Mouse (Mus musculus) limb, embryonic 14.5 days (tissue): Measurements from ENCODE around the gene Sprr2a1. TPM values are rescaled to one million over a fixed set of nuclear protein-coding genes. Genes with fewer than 3 reads are reported as not detected.
"Not testable (repeated sequence)": the region's sequence is repeated elsewhere in the genome, so short reads cannot be mapped to it uniquely, and the experiment has no call there.

Source experiments
- ATAC-seq: fragments of 200-750 bp; cut with Nextera tagmentation; 2 replicates; pipeline ENCODE4 v1.8.0; 2017; ENCODE audit warnings: low read depth, moderate number of reproducible peaks, moderate TSS enrichment; ENCODE audit not compliant: low FRiP score
- DNase-seq: peaks from one replicate; pipeline ENCODE4 v3.0.0-alpha.2; 2015; ENCODE audit warnings: low spot score
- H3K27ac ChIP-seq: fragments of 300-500 bp; sonication (generic); replicated peaks from 2 replicates; pipeline ENCODE4 v1.5.1; 2014; ENCODE audit warnings: low read depth, mild to moderate bottlenecking, low read length, moderate library complexity, mixed read lengths
- H3K27me3 ChIP-seq: fragments of 300-500 bp; sonication (generic); 2 replicates; pipeline ENCODE4 v1.6.1; 2014; ENCODE audit warnings: low read length, mixed read lengths; ENCODE audit not compliant: control insufficient read depth, insufficient read depth
- H3K36me3 ChIP-seq: fragments of 300-500 bp; sonication (generic); 2 replicates; pipeline ENCODE4 v1.6.1; 2014; ENCODE audit warnings: mild to moderate bottlenecking, low read length, moderate library complexity, mixed read lengths; ENCODE audit not compliant: control insufficient read depth, insufficient read depth
- H3K4me1 ChIP-seq: fragments of 300-500 bp; sonication (generic); 2 replicates; pipeline ENCODE4 v1.6.1; 2014; ENCODE audit warnings: antibody characterized with exemption, low read length, mixed read lengths; ENCODE audit not compliant: control insufficient read depth, insufficient read depth
- H3K4me2 ChIP-seq: fragments of 300-500 bp; sonication (generic); replicated peaks from 2 replicates; pipeline ENCODE4 v1.6.1; 2014; ENCODE audit warnings: low read depth, mild to moderate bottlenecking, low read length, moderate library complexity; ENCODE audit not compliant: severe bottlenecking
- H3K4me3 ChIP-seq: fragments of 300-500 bp; sonication (generic); replicated peaks from 2 replicates; pipeline ENCODE4 v1.5.1; 2014; ENCODE audit warnings: low read length
- H3K9ac ChIP-seq: fragments of 300-500 bp; sonication (generic); 2 replicates; pipeline ENCODE4 v1.6.1; 2014; ENCODE audit warnings: mild to moderate bottlenecking, low read depth, low read length, moderate library complexity; ENCODE audit not compliant: severe bottlenecking
- H3K9me3 ChIP-seq: fragments of 300-500 bp; sonication (generic); 2 replicates; pipeline ENCODE4 v1.6.1; 2016; ENCODE audit warnings: low read length; ENCODE audit not compliant: control insufficient read depth
- WGBS: fragments of 180-500 bp; shearing (Covaris S2); extraction: QIAGEN DNeasy Blood & Tissue Kit; methylation state at CpG from one replicate; pipeline ENCODE4 v1.1.7; 2014; 5-methylcytosine and 5-hydroxymethylcytosine counted together
- polyA plus RNA-seq, 2 experiments: library from polyadenylated mRNA; depleted of rRNA in 1 of 2; stranded (reverse) in 1 of 2; unstranded in 1 of 2; fragments of >200 nt; fragmentation: Nextera tagmentation in 1 of 2; extraction: Ambion mirVana in 1 of 2; gene quantifications; 2 replicates each; pipeline versions ENCODE4 v1.2.1 to v1.2.3; 2012 to 2014

The Sprr2a1 gene
- polyA plus RNA-seq, 2 experiments = 0.19 to 0.45 TPM

GRCm38 (mm10) chr3:92250450-92250849 lies 34.9 kb downstream of the Sprr2a1 start:
- H3K9me3 ChIP-seq, H3K4me3 ChIP-seq, DNase-seq, H3K36me3 ChIP-seq, ATAC-seq, H3K4me1 ChIP-seq, H3K4me2 ChIP-seq, H3K9ac ChIP-seq, H3K27me3 ChIP-seq, H3K27ac ChIP-seq: not testable (repeated sequence)
- 80% methylated on average over 1 of the region's 2 CpGs for WGBS

- not testable (repeated sequence) for H3K4me1 ChIP-seq, H3K4me2 ChIP-seq, H3K4me3 ChIP-seq, H3K36me3 ChIP-seq, H3K9ac ChIP-seq, ATAC-seq, H3K9me3 ChIP-seq, H3K27me3 ChIP-seq, H3K27ac ChIP-seq, DNase-seq
- WGBS = no CpG with 5 or more reads among the region's 8 CpGs
These were observed 38.3 kb downstream of the Sprr2a1 start for GRCm38 (mm10) chr3:92253860-92254259.

GRCm38 (mm10) chr3:92258526-92258925 lies 42.9 kb downstream of the Sprr2a1 start:
- not testable (repeated sequence) for H3K4me3 ChIP-seq, H3K27ac ChIP-seq, DNase-seq, H3K36me3 ChIP-seq, H3K4me2 ChIP-seq, H3K27me3 ChIP-seq, H3K9ac ChIP-seq, ATAC-seq, H3K9me3 ChIP-seq, H3K4me1 ChIP-seq

- WGBS = no CpG with 5 or more reads among the region's 2 CpGs
- H3K36me3 ChIP-seq, H3K9me3 ChIP-seq, H3K4me2 ChIP-seq, H3K27ac ChIP-seq, DNase-seq, ATAC-seq, H3K4me1 ChIP-seq, H3K4me3 ChIP-seq, H3K9ac ChIP-seq, H3K27me3 ChIP-seq: not testable (repeated sequence)
These were observed 47.9 kb downstream of the Sprr2a1 start for GRCm38 (mm10) chr3:92263462-92263861.

Other genes starting within 250 kb of the Sprr2a1 start
- 1.0 and 1.3 TPM in 2 replicates for gene Pglyrp3, start 201.2 kb upstream of the Sprr2a1 start, polyA plus RNA-seq (2012; rRNA removed)
- gene Pglyrp3, start 201.2 kb upstream of the Sprr2a1 start, polyA plus RNA-seq (2014; fragmentation: Nextera tagmentation; extraction: Ambion mirVana) = 2.1 and 2.2 TPM in 2 replicates
- 9.0 and 9.7 TPM in 2 replicates for gene Lor, start 132.7 kb upstream of the Sprr2a1 start, polyA plus RNA-seq (2012; rRNA removed)
- gene Lor, start 132.7 kb upstream of the Sprr2a1 start, polyA plus RNA-seq (2014; fragmentation: Nextera tagmentation; extraction: Ambion mirVana) = 10.3 and 14.0 TPM in 2 replicates
- 0.09 and 0.29 TPM in 2 replicates for gene Prr9, start 91.9 kb upstream of the Sprr2a1 start, polyA plus RNA-seq (2012; rRNA removed)
- gene Prr9, start 91.9 kb upstream of the Sprr2a1 start, polyA plus RNA-seq (2014; fragmentation: Nextera tagmentation; extraction: Ambion mirVana) = 3.0 and 6.2 TPM in 2 replicates
- not detected in 2 replicates for gene Lelp1, start 73.1 kb upstream of the Sprr2a1 start, polyA plus RNA-seq (2012; rRNA removed)
- gene Lelp1, start 73.1 kb upstream of the Sprr2a1 start, polyA plus RNA-seq (2014; fragmentation: Nextera tagmentation; extraction: Ambion mirVana) = not detected in 2 replicates
- gene Sprr2a2, start 121 bp downstream of the Sprr2a1 start, polyA plus RNA-seq (2012; rRNA removed) = 10.2 and 21.5 TPM in 2 replicates
- 9.4 and 9.7 TPM in 2 replicates for gene Sprr2a2, start 121 bp downstream of the Sprr2a1 start, polyA plus RNA-seq (2014; fragmentation: Nextera tagmentation; extraction: Ambion mirVana)
- 0.63 TPM in 2 replicates for gene Sprr2a3, start 69.6 kb downstream of the Sprr2a1 start, polyA plus RNA-seq (2012; rRNA removed)
- 0.44 and 0.52 TPM in 2 replicates for gene Sprr2a3, start 69.6 kb downstream of the Sprr2a1 start, polyA plus RNA-seq (2014; fragmentation: Nextera tagmentation; extraction: Ambion mirVana)
- not detected in 2 replicates for gene Sprr2b, start 100.8 kb downstream of the Sprr2a1 start, polyA plus RNA-seq (2012; rRNA removed)
- not detected in 2 replicates for gene Sprr2b, start 100.8 kb downstream of the Sprr2a1 start, polyA plus RNA-seq (2014; fragmentation: Nextera tagmentation; extraction: Ambion mirVana)
- gene Sprr2d, start 123.3 kb downstream of the Sprr2a1 start, polyA plus RNA-seq (2012; rRNA removed) = not detected in 2 replicates
- gene Sprr2d, start 123.3 kb downstream of the Sprr2a1 start, polyA plus RNA-seq (2014; fragmentation: Nextera tagmentation; extraction: Ambion mirVana) = not detected in 2 replicates
- not detected in 2 replicates for gene Sprr2e, start 136.3 kb downstream of the Sprr2a1 start, polyA plus RNA-seq (2012; rRNA removed)
- gene Sprr2e, start 136.3 kb downstream of the Sprr2a1 start, polyA plus RNA-seq (2014; fragmentation: Nextera tagmentation; extraction: Ambion mirVana) = not detected in 2 replicates
- gene Sprr2f, start 149.4 kb downstream of the Sprr2a1 start, polyA plus RNA-seq (2012; rRNA removed) = 0.27 and 0.43 TPM in 2 replicates
- not detected in 2 replicates for gene Sprr2f, start 149.4 kb downstream of the Sprr2a1 start, polyA plus RNA-seq (2014; fragmentation: Nextera tagmentation; extraction: Ambion mirVana)
- 0.09 TPM in 1 of 2 replicates, not detected in the other for gene Sprr2h, start 169.9 kb downstream of the Sprr2a1 start, polyA plus RNA-seq (2012; rRNA removed)
- gene Sprr2h, start 169.9 kb downstream of the Sprr2a1 start, polyA plus RNA-seq (2014; fragmentation: Nextera tagmentation; extraction: Ambion mirVana) = 0.28 TPM in 1 of 2 replicates, not detected in the other
- gene Sprr2i, start 192.2 kb downstream of the Sprr2a1 start, polyA plus RNA-seq (2012; rRNA removed) = not detected in 2 replicates
- not detected in 2 replicates for gene Sprr2i, start 192.2 kb downstream of the Sprr2a1 start, polyA plus RNA-seq (2014; fragmentation: Nextera tagmentation; extraction: Ambion mirVana)
- gene Sprr2j-ps, start 202.3 kb downstream of the Sprr2a1 start, polyA plus RNA-seq (2012; rRNA removed) = not detected in 2 replicates
- 0.39 TPM in 1 of 2 replicates, not detected in the other for gene Sprr2j-ps, start 202.3 kb downstream of the Sprr2a1 start, polyA plus RNA-seq (2014; fragmentation: Nextera tagmentation; extraction: Ambion mirVana)
- gene Gm9774, start 213.6 kb downstream of the Sprr2a1 start, polyA plus RNA-seq (2012; rRNA removed) = 6.2 and 7.4 TPM in 2 replicates
- 5.1 and 5.9 TPM in 2 replicates for gene Gm9774, start 213.6 kb downstream of the Sprr2a1 start, polyA plus RNA-seq (2014; fragmentation: Nextera tagmentation; extraction: Ambion mirVana)
- gene Sprr2k, start 216.8 kb downstream of the Sprr2a1 start, polyA plus RNA-seq (2012; rRNA removed) = not detected in 2 replicates
- gene Sprr2k, start 216.8 kb downstream of the Sprr2a1 start, polyA plus RNA-seq (2014; fragmentation: Nextera tagmentation; extraction: Ambion mirVana) = not detected in 2 replicates
- 6.1 and 6.3 TPM in 2 replicates for gene Sprr1b, start 223.0 kb downstream of the Sprr2a1 start, polyA plus RNA-seq (2012; rRNA removed)
- 8.4 and 15.7 TPM in 2 replicates for gene Sprr1b, start 223.0 kb downstream of the Sprr2a1 start, polyA plus RNA-seq (2014; fragmentation: Nextera tagmentation; extraction: Ambion mirVana)
- gene Sprr3, start 242.9 kb downstream of the Sprr2a1 start, polyA plus RNA-seq (2012; rRNA removed) = not detected in 2 replicates
- 0.25 TPM in 1 of 2 replicates, not detected in the other for gene Sprr3, start 242.9 kb downstream of the Sprr2a1 start, polyA plus RNA-seq (2014; fragmentation: Nextera tagmentation; extraction: Ambion mirVana)